Mouse (Mus musculus): ENCODE data around the gene Hspa5. TPM values are rescaled to one million over a fixed set of nuclear protein-coding genes. Genes with fewer than 3 reads are reported as not detected.
"Not testable (repeated sequence)": the region's sequence is repeated elsewhere in the genome, so short reads cannot be mapped to it uniquely, and the experiment has no call there.

Gene Hspa5
- polyA plus RNA-seq, 1 experiment from 2014 or later: 942 TPM

DNA sequence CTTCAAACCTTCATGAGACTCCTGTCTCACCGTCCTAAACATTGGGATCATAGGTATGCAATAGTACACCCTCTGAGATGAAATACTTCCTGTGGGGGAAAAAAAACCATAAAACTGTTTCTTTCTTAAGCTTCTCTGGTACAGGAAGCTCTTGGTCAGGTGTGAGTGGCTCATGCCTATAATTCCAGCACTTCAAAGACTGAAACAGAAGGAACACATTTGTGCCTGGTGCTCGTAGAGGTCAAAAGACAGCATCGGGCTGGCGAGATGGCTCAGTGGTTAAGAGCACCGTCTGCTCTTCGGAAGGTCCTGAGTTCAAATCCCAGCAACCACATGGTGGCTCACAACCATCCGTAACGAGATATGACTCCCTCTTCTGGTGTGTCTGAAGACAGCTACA, 27.3 kb upstream of the Hspa5 start:
- ATAC-seq (ENCODE audit: low read depth): no peak
- H3K9ac ChIP-seq (ENCODE audit: low read depth, low read length): no peak overlapping the region
- 84% methylated on average over 8 of the region's 8 CpGs for WGBS
- peaks cover 10% of the 10 kb centered on the region; the same call in 1 of the 2 replicates for H3K36me3 ChIP-seq (ENCODE audit: control insufficient read depth, insufficient read depth, low read length)
- no peak for DNase-seq (ENCODE audit: low spot score)
- no peaks in the 10 kb centered on the region for H3K4me1 ChIP-seq (ENCODE audit: control insufficient read depth, insufficient read depth, low read length)
- no peak overlapping the region for H3K4me3 ChIP-seq (ENCODE audit: low read depth, low read length)
- no peaks in the 10 kb centered on the region for H3K27me3 ChIP-seq (replicated peaks; ENCODE audit: control insufficient read depth, insufficient read depth, low read length)
- no peaks in the 10 kb centered on the region for H3K9me3 ChIP-seq (ENCODE audit: control insufficient read depth, low read length)
- no peak overlapping the region for H3K27ac ChIP-seq (replicated peaks; ENCODE audit: low read depth, low read length)
- H3K4me2 ChIP-seq (ENCODE audit: low read depth, low read length): no peak overlapping the region

DNA sequence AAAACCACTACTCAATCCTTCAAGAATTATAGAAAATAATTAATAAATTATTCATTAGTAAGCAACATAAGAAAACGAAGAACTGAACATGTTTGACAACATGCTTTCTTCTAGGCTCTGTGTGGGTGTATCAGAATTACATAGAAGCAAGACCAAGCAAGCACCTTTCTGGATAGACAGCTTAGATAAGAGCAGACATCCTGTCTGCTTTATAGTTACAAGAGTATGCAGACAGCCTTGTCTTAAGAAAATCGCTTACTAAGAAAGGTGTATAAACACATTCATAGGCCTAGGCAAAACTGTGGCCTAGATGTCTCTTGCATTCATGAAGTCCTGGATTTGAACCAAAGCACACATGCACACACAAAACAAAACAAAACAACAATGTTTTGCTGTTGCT, 26.1 kb upstream of the Hspa5 start:
- H3K4me3 ChIP-seq (ENCODE audit: low read depth, low read length): no peak overlapping the region
- DNase-seq (ENCODE audit: low spot score) (no peak), ATAC-seq (ENCODE audit: low read depth) (no peak)
- WGBS: 84% methylated on average over 2 of the region's 2 CpGs
- H3K27me3 ChIP-seq (replicated peaks; ENCODE audit: control insufficient read depth, insufficient read depth, low read length): no peaks in the 10 kb centered on the region
- no peak overlapping the region for H3K27ac ChIP-seq (replicated peaks; ENCODE audit: low read depth, low read length)
- no peaks in the 10 kb centered on the region for H3K9me3 ChIP-seq (ENCODE audit: control insufficient read depth, low read length)
- no peaks in the 10 kb centered on the region for H3K4me1 ChIP-seq (ENCODE audit: control insufficient read depth, insufficient read depth, low read length)
- no peak overlapping the region for H3K4me2 ChIP-seq (ENCODE audit: low read depth, low read length)
- H3K9ac ChIP-seq (ENCODE audit: low read depth, low read length): no peak overlapping the region
- H3K36me3 ChIP-seq (ENCODE audit: control insufficient read depth, insufficient read depth, low read length): peaks cover 10% of the 10 kb centered on the region; the same call in 1 of the 2 replicates

DNA sequence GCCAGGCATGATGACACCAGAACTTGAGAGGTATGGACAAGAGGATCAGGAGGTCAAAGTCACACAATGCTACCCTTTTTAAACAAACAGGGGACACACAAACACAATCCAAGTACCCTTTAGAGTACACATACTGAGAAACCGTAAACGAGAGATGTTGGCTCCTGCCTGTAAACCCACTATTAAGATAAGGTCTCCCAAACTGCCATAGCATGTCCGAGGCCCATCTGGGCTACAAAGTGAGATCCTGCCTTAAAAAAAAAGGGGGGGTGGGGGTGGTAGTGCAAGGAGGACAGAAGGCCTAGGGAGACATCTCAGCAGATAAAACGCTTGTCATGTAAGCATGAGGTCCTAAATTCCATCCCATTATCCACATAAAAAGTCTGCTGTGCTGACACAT, 23.3 kb upstream of the Hspa5 start:
- H3K4me3 ChIP-seq (ENCODE audit: low read depth, low read length): no peak overlapping the region
- WGBS: 89% methylated on average over 4 of the region's 4 CpGs
- no peaks in the 10 kb centered on the region for H3K4me1 ChIP-seq (ENCODE audit: control insufficient read depth, insufficient read depth, low read length)
- peaks cover 10% of the 10 kb centered on the region; the same call in 1 of the 2 replicates for H3K36me3 ChIP-seq (ENCODE audit: control insufficient read depth, insufficient read depth, low read length)
- H3K9me3 ChIP-seq (ENCODE audit: control insufficient read depth, low read length): no peaks in the 10 kb centered on the region
- H3K9ac ChIP-seq (ENCODE audit: low read depth, low read length): no peak overlapping the region
- DNase-seq (ENCODE audit: low spot score) (no peak), ATAC-seq (ENCODE audit: low read depth) (no peak)
- no peaks in the 10 kb centered on the region for H3K27me3 ChIP-seq (replicated peaks; ENCODE audit: control insufficient read depth, insufficient read depth, low read length)
- H3K4me2 ChIP-seq (ENCODE audit: low read depth, low read length): no peak overlapping the region
- no peak overlapping the region for H3K27ac ChIP-seq (replicated peaks; ENCODE audit: low read depth, low read length)

DNA sequence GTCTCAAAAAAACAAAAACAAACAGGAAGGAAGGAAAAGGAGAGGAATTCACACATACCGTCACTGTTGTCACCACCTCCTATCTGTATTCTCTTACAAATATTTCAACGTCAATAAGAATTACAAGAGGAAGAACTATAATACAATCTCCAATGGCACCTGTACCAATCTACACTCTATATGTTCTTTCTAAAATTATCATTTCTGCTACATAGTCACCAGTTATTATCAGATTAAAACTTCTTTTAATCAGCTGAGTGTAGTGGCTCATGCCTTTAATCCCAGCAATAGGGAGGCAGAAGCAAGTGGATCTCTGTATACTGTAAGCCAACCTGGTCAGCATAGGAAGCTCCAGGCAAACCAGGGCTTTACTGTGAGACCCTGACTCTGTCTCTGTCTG, 21.5 kb upstream of the Hspa5 start:
- Histone ChIP-seq H3K27me3 (replicated peaks; ENCODE audit: control insufficient read depth, insufficient read depth, low read length) (no peaks in the 10 kb centered on the region), H3K4me3 (ENCODE audit: low read depth, low read length) (no peak overlapping the region), H3K9me3 (ENCODE audit: control insufficient read depth, low read length) (no peaks in the 10 kb centered on the region), H3K9ac (ENCODE audit: low read depth, low read length) (no peak overlapping the region), H3K4me2 (ENCODE audit: low read depth, low read length) (no peak overlapping the region), H3K27ac (replicated peaks; ENCODE audit: low read depth, low read length) (no peak overlapping the region), H3K36me3 (ENCODE audit: control insufficient read depth, insufficient read depth, low read length) (no peaks in the 10 kb centered on the region), H3K4me1 (ENCODE audit: control insufficient read depth, insufficient read depth, low read length) (0 out of 2 replicates have a peak, but pooled peaks cover 2% of the 10 kb centered on the region)
- WGBS: 77% methylated on average over 2 of the region's 2 CpGs
- ATAC-seq (ENCODE audit: low read depth): no peak
- no peak for DNase-seq (ENCODE audit: low spot score)

DNA sequence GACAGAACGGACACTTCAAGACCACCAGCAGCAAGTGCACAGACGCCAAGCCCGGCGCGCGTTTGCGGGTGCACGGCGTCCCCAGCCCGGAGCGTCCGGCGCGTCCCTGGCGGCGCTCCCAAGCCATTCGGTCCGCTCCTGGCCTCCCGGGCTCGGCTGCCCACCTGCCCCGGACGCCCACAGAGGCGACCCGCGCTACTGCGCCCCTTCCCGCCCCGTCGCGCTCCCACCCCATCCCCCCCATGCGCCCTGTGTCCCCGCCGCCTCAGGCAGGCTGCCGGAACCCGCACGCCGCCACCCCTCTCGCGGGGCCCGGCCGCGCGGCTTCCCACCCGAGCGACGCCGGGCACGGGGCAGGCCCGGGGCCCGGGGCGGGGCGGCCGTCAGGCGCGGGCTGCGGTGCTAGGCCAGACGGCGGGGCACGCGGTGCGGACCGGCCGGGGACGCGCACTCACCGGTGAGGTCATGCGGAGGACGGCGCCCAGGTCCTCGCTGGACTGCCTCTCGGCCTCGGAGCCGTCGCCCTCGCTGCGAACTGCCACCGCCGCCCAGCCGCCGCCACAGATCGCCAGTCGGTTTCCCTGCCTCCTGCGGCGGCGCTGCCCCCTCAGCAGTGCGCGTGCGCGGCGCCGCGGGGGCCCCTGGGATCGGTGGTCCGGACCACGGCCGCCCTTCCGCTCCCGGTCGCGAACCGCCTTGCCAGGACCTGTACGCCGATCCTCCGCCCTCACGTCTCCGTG, 17.8 kb upstream of the Hspa5 start:
- peak; percentile 93 for ATAC-seq (ENCODE audit: low read depth)
- H3K27ac ChIP-seq (replicated peaks; ENCODE audit: low read depth, low read length): peak overlapping the region; percentile 85
- H3K9ac ChIP-seq (ENCODE audit: low read depth, low read length): peak overlapping the region; percentile 97
- H3K36me3 ChIP-seq (ENCODE audit: control insufficient read depth, insufficient read depth, low read length): no peaks in the 10 kb centered on the region
- no peaks in the 10 kb centered on the region for H3K9me3 ChIP-seq (ENCODE audit: control insufficient read depth, low read length)
- peak; percentile 91 for DNase-seq (ENCODE audit: low spot score)
- peak overlapping the region; percentile 95 for H3K4me3 ChIP-seq (ENCODE audit: low read depth, low read length)
- WGBS: 0% methylated on average over 16 of the region's 106 CpGs
- 0 out of 2 replicates have a peak, but pooled peaks cover 2% of the 10 kb centered on the region for H3K4me1 ChIP-seq (ENCODE audit: control insufficient read depth, insufficient read depth, low read length)
- peak overlapping the region; percentile 69 for H3K4me2 ChIP-seq (ENCODE audit: low read depth, low read length)
- no peaks in the 10 kb centered on the region for H3K27me3 ChIP-seq (replicated peaks; ENCODE audit: control insufficient read depth, insufficient read depth, low read length)

DNA sequence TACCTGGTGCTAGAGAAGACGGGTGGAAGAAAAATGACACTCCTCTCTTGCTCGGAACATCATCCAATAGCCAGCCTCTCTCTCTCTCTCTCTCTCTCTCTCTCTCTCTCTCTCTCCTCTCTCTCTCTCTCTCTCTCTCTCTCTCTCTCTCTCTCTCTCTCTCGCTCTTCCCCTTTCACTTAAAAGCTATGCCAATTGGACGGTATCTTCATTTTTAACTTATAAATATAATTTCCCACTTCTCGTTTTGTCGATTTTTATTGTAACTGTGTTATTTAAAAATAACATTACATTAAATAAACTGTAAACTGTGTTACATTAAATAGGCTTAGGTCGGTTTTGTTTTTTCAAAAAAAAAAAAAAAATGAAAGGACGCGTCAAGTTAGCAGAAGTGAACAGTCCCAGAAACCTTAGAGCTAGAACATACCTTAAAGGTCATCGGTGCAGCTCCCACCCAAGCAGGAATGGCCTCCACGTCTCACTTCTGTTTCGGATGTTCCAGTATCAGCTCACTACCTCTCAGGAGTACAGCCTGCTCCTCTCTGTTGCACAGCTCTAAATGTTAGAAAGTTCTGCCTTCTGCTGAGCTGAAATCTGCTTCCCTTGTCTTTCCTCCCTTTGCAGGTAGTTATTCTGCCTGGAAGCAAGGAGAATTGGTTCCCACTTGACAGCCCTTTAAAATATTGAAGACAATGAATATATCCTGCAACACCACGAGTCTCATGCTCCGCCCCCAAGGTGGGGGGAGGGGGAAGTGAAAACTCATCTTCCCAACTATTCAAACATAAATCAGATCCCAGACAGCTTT, 17.0 kb upstream of the Hspa5 start, which contains the start of gene Gapvd1:
Gapvd1 (minus strand) TSS at position 682 of the 808 bp plus-strand sequence.
- WGBS: 1% methylated on average over 14 of the region's 14 CpGs
- no peak for ATAC-seq (ENCODE audit: low read depth)

DNA sequence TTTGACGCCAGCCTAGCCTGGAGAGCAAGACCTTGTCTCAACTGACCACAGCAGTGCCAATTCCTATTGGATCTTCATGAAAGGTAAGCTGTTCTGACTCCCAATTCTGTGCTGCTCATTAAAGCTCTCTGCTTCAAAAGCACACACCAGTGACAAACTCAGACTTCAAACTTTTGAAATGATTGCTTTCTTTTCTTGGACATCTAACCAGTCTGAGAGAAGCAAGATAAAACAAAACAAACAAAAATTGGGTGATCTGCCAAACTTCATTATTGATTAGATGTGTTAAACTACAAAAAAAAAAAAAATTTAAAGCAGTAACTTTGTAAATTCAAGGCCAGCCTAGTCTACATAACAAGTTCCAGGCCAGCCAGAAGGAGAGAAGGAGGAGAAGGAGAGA, 14.4 kb upstream of the Hspa5 start:
- no peak overlapping the region for H3K27ac ChIP-seq (replicated peaks; ENCODE audit: low read depth, low read length)
- 0 out of 2 replicates have a peak, but pooled peaks cover 2% of the 10 kb centered on the region for H3K4me1 ChIP-seq (ENCODE audit: control insufficient read depth, insufficient read depth, low read length)
- H3K36me3 ChIP-seq (ENCODE audit: control insufficient read depth, insufficient read depth, low read length): no peaks in the 10 kb centered on the region
- H3K4me2 ChIP-seq (ENCODE audit: low read depth, low read length): no peak overlapping the region
- no peaks in the 10 kb centered on the region for H3K9me3 ChIP-seq (ENCODE audit: control insufficient read depth, low read length)
- H3K9ac ChIP-seq (ENCODE audit: low read depth, low read length): no peak overlapping the region
- H3K27me3 ChIP-seq (replicated peaks; ENCODE audit: control insufficient read depth, insufficient read depth, low read length): no peaks in the 10 kb centered on the region
- no peak for DNase-seq (ENCODE audit: low spot score)
- no peak overlapping the region for H3K4me3 ChIP-seq (ENCODE audit: low read depth, low read length)
- no peak for ATAC-seq (ENCODE audit: low read depth)
- 67% methylated on average over 1 of the region's 1 CpGs for WGBS

More for the DNA sequence above, 17.0 kb upstream of the Hspa5 start, which contains the start of gene Gapvd1:
- Histone ChIP-seq H3K4me3 (ENCODE audit: low read depth, low read length) (peak within 1 kb of the TSS; percentile 95), H3K9me3 (ENCODE audit: control insufficient read depth, low read length) (no peaks in the 10 kb centered on the region), H3K4me2 (ENCODE audit: low read depth, low read length) (peak within 1 kb of the TSS; percentile 69), H3K27me3 (replicated peaks; ENCODE audit: control insufficient read depth, insufficient read depth, low read length) (no peaks in the 10 kb centered on the region), H3K27ac (replicated peaks; ENCODE audit: low read depth, low read length) (peak within 1 kb of the TSS; percentile 85), H3K4me1 (ENCODE audit: control insufficient read depth, insufficient read depth, low read length) (0 out of 2 replicates have a peak, but pooled peaks cover 2% of the 10 kb centered on the region), H3K9ac (ENCODE audit: low read depth, low read length) (peak within 1 kb of the TSS; percentile 97), H3K36me3 (ENCODE audit: control insufficient read depth, insufficient read depth, low read length) (no peaks in the 10 kb centered on the region)
- DNase-seq (ENCODE audit: low spot score): peak; percentile 55

DNA sequence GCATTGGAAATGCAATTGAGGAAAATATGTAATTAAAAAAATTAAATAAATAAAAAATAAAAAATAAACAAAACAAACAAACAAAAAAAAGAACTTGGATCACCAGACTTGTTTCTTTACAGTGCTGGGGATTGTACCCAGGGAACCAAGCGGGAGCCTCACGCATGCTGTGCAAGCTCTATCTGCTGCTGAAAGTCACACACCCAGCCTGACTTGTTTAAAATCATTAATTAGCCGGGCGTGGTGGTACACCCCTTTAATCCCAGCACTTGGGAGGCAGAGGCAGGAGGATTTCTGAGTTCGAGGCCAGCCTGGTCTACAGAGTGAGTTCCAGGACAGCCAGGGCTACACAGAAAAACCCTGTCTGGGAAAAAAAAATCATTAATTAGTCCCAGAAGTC, 10.5 kb upstream of the Hspa5 start:
- not testable (repeated sequence) for H3K9me3 ChIP-seq (ENCODE audit: control insufficient read depth, low read length); H3K27ac ChIP-seq (replicated peaks; ENCODE audit: low read depth, low read length); H3K36me3 ChIP-seq (ENCODE audit: control insufficient read depth, insufficient read depth, low read length); ATAC-seq (ENCODE audit: low read depth); H3K4me3 ChIP-seq (ENCODE audit: low read depth, low read length); H3K4me2 ChIP-seq (ENCODE audit: low read depth, low read length); H3K9ac ChIP-seq (ENCODE audit: low read depth, low read length); DNase-seq (ENCODE audit: low spot score); H3K4me1 ChIP-seq (ENCODE audit: control insufficient read depth, insufficient read depth, low read length); H3K27me3 ChIP-seq (replicated peaks; ENCODE audit: control insufficient read depth, insufficient read depth, low read length)
- 90% methylated on average over 5 of the region's 5 CpGs for WGBS

All from embryonic facial prominence, embryonic 14.5 days (tissue).